ENCODE assay signal across 11 mouse cellular contexts in the genomic region with DNA sequence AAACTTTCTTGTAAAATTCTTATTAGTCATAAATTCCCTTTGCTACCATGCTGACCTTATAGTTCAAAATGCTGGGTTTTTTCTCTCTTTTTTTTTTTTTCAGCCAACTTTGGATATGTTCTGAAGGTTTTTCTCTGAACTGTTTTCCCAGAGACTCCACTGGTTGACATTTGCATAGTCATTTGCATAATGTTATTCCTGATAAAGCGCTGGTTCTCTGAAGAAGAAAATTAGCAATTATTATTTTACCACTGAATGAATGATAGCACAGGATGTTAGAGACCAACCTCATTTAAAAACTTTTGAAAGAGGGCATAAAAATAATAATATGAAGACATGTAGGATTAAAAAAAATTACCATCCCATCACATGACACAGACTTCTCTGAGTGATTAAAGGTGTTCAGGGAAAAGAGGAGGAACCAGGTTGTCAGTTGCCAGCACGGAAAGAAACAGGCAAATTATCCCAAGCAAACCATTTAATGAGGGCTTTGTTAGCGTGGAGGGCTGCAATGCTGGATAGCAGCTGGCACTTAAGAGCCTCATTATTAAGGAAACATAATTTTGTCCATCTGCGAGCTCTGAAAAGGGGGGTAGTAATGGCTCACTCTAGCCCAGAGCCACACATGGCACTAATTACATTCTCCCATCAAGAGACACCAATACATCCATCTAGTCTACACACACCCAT.
DNase-seq lines count a peak whose midpoint lies in the region; ATAC-seq and TF ChIP-seq lines count a peak whose summit lies in the region.
"Had no signal": no experiment of that assay in that cellular context is flagged by ENCODE, and none has a peak within 500 bp of the region (broad histone marks: within the 10 kb centered on the region; RNA-seq: fewer than 3 reads in every experiment).

No protein-coding gene starts in this region.

- no peak for TF ChIP-seq POLR2A in brain, embryonic 14.5 days (IDR thresholded peaks at IDR 0.05; ENCODE audit: borderline replicate concordance, extremely low read depth, insufficient read depth, insufficient read length, poor library complexity, severe bottlenecking)

- H3K9ac ChIP-seq in embryonic facial prominence, embryonic 13.5 days: no peak overlapping the region
- no peak overlapping the region for H3K9ac ChIP-seq in hindbrain, embryonic 14.5 days
- no peak overlapping the region for H3K9ac ChIP-seq in midbrain, embryonic 15.5 days
- no peak overlapping the region for H3K9ac ChIP-seq in liver, embryonic 12.5 days

- ATAC-seq in embryonic facial prominence, embryonic 13.5 days (ENCODE audit: insufficient number of reproducible peaks, insufficient read depth, low FRiP score, low TSS enrichment, low read depth): 0 out of 2 replicates have a peak, but pooled peaks have one; percentile 59
- ATAC-seq in hindbrain, embryonic 14.5 days (ENCODE audit: low FRiP score): peak; percentile 95
- ATAC-seq in midbrain, embryonic 15.5 days (replicated peaks): peak; percentile 93
- ATAC-seq in liver, embryonic 12.5 days: no peak

- H3K4me3 ChIP-seq in embryonic facial prominence, embryonic 13.5 days: no peak overlapping the region
- H3K4me3 ChIP-seq in hindbrain, embryonic 14.5 days (replicated peaks; ENCODE audit: low read length): no peak overlapping the region
- no peak overlapping the region for H3K4me3 ChIP-seq in midbrain, embryonic 15.5 days
- H3K4me3 ChIP-seq in liver, embryonic 12.5 days: no peak overlapping the region

- no peaks in the 10 kb centered on the region for H3K36me3 ChIP-seq in embryonic facial prominence, embryonic 13.5 days
- no peaks in the 10 kb centered on the region for H3K36me3 ChIP-seq in hindbrain, embryonic 14.5 days (replicated peaks; ENCODE audit: control insufficient read depth, insufficient read depth)
- no peaks in the 10 kb centered on the region for H3K36me3 ChIP-seq in midbrain, embryonic 15.5 days (replicated peaks)
- H3K36me3 ChIP-seq in liver, embryonic 12.5 days: no peaks in the 10 kb centered on the region

- H3K27me3 ChIP-seq in embryonic facial prominence, embryonic 13.5 days: no peaks in the 10 kb centered on the region
- H3K27me3 ChIP-seq in hindbrain, embryonic 14.5 days (ENCODE audit: control insufficient read depth, insufficient read depth, low read length): no peaks in the 10 kb centered on the region
- no peaks in the 10 kb centered on the region for H3K27me3 ChIP-seq in midbrain, embryonic 15.5 days (replicated peaks)
- no peaks in the 10 kb centered on the region for H3K27me3 ChIP-seq in liver, embryonic 12.5 days (replicated peaks)

- H3K27ac ChIP-seq in embryonic facial prominence, embryonic 13.5 days: no peak overlapping the region
- H3K27ac ChIP-seq in hindbrain, embryonic 14.5 days: peak overlapping the region; percentile 73
- peak overlapping the region; percentile 71 for H3K27ac ChIP-seq in midbrain, embryonic 15.5 days
- no peak overlapping the region for H3K27ac ChIP-seq in liver, embryonic 12.5 days

- TF ChIP-seq CTCF in brain, embryonic 14.5 days (IDR thresholded peaks at IDR 0.05; ENCODE audit: borderline replicate concordance, extremely low read depth, insufficient read depth, insufficient read length): no peak

- peaks cover 8% of the 10 kb centered on the region; the same call in 1 of the 2 replicates for H3K4me1 ChIP-seq in embryonic facial prominence, embryonic 13.5 days
- 0 out of 2 replicates have a peak, but pooled peaks cover 11% of the 10 kb centered on the region for H3K4me1 ChIP-seq in hindbrain, embryonic 14.5 days (replicated peaks; ENCODE audit: control insufficient read depth, insufficient read depth, low read length)
- H3K4me1 ChIP-seq in midbrain, embryonic 15.5 days: peaks cover 10% of the 10 kb centered on the region
- H3K4me1 ChIP-seq in liver, embryonic 12.5 days: no peaks in the 10 kb centered on the region

- H3K9me3 ChIP-seq in embryonic facial prominence, embryonic 13.5 days: no peaks in the 10 kb centered on the region
- no peaks in the 10 kb centered on the region for H3K9me3 ChIP-seq in hindbrain, embryonic 14.5 days (ENCODE audit: control insufficient read depth, low read length)
- H3K9me3 ChIP-seq in midbrain, embryonic 15.5 days: no peaks in the 10 kb centered on the region
- H3K9me3 ChIP-seq in liver, embryonic 12.5 days (replicated peaks): no peaks in the 10 kb centered on the region

- H3K4me2 ChIP-seq in embryonic facial prominence, embryonic 13.5 days: no peak overlapping the region
- H3K4me2 ChIP-seq in hindbrain, embryonic 14.5 days (replicated peaks): no peak overlapping the region
- no peak overlapping the region; the same call in 1 of the 2 replicates for H3K4me2 ChIP-seq in midbrain, embryonic 15.5 days
- H3K4me2 ChIP-seq in liver, embryonic 12.5 days: no peak overlapping the region
- H3K4me2 ChIP-seq: liver, embryonic 11.5 days had no signal

- peak; percentile 97 for DNase-seq in brain, embryonic 14.5 days (ENCODE audit: low read depth)
- DNase-seq in hindbrain, embryonic 14.5 days (ENCODE audit: low spot score): peak; percentile 64
- no peak for DNase-seq in adrenal gland, postnatal 25 days
- no peak for DNase-seq in layer of hippocampus, postnatal 36 days
- DNase-seq: cerebellum, adult 9-11 months; kidney, postnatal 4 days; thymus, postnatal 36 days had no signal

- WGBS in embryonic facial prominence, embryonic 13.5 days: 22% methylated on average over 4 of the region's 4 CpGs
- WGBS in hindbrain, embryonic 14.5 days: 15% methylated on average over 4 of the region's 4 CpGs
- 7% methylated on average over 4 of the region's 4 CpGs for WGBS in midbrain, embryonic 15.5 days
- 47% methylated on average over 4 of the region's 4 CpGs for WGBS in liver, embryonic 12.5 days (ENCODE audit: insufficient replicate concordance)

Comparison
In these comparisons a context has a peak if more than half of its experiments do, and no peak if none do; other contexts are left out.
1. DNase-seq: peak in brain, embryonic 14.5 days (single experiment) and hindbrain, embryonic 14.5 days (single experiment); none in adrenal gland, postnatal 25 days (single experiment) and layer of hippocampus, postnatal 36 days (0 of 2).
2. H3K27ac ChIP-seq: peak in hindbrain, embryonic 14.5 days (single experiment) and midbrain, embryonic 15.5 days (single experiment); none in embryonic facial prominence, embryonic 13.5 days (single experiment) and liver, embryonic 12.5 days (single experiment).